Mouse (Mus musculus): ENCODE results near the gene Mgea5.
A peak's percentile ranks its signal among the peaks of the same experiment; 100 is the strongest.

The Mgea5 gene

DNA sequence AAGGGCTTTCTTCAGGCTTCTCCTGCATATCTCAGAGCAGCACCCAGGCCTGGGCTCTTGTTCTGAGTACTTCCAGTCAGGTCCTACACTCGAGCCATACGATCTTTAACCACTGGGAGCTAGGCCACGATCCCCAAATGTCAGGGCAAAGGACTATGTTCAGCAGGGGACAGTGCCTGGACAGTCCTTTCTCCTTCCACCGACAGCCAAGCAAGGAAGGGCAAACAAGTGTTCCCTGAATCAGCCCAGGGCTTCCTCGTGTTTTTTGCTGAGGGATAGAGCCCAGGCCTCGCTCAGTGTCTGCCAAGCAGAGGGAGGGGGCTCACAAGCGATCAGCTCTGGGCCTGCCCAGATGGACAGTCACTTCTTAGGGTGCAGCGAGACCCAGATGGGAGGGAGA, 53.6 kb downstream of the Mgea5 start:
- no peak for DNase-seq (ENCODE audit: low read depth, low spot score)

DNA sequence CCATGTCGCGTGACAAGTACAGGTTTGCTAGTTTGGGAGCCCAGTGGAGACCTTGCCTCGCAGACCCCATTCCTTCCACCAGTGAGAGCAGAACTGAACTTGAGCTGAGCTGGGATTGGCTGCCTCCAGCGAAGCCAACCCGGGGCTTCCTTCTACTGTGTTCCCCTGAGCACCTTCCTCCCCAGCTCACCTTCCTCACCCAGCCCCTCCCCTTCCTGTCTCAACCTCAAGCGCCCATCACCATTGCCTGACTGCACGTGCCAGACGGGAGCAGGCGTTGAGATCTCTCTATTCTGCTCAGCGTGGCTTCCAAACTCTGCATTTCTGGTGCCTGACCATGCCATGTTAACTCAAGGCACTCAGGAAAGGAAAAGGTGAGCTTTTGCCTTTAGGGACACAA, 56.4 kb downstream of the Mgea5 start:
- DNase-seq (ENCODE audit: low read depth, low spot score), result no peak

DNA sequence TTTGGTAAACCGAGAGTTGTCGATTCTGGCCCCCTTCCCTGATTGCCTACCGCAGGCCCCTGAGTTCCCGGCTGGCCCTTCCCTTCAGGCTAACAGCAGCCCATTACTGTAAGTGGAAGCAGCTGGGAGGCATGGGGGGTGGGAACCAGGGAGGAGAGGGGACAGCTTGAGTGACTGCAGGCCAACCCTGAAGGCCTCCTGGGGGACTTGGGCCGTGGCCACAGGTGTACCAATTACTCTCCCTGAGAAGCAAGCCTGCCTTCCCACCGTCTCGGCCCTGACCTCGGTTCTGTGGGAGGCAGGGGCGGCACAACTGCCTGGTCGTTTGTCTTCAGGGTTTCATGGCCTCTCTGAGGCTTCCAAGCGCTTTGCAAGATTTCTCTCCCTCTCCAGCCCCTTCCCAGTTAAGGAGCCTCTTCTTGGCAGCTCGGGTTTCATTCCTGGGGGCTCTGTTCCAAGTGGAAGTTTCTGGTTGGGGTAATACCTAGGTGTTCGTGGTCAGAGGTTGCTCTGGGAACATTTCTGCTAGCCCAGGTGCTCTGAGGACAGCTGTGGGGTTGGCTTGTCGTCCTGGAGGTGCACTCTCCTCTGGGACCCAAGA, 57.9 kb downstream of the Mgea5 start:
- DNase-seq (ENCODE audit: low read depth, low spot score), result no peak

DNA sequence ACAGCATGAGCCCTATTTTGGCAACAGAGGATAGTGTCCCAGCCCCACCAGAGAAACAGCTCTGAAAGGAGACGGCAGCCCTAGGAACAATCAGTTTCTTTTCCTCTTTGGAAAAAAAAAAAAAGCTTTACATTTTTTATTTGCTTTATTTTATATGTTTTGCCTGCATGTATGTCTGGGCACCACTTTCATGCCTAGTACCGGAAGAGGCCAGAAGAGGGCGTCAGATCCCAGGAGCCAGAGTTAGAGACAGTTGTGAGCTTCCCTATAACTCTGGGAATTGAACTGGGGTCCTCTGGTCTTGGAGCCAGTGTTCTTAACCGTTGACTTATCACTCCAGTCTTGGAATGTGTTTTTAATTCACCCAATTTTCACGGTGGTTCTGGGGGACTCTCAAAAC, 61.4 kb downstream of the Mgea5 start:
- DNase-seq (ENCODE audit: low read depth, low spot score), result no peak

DNA sequence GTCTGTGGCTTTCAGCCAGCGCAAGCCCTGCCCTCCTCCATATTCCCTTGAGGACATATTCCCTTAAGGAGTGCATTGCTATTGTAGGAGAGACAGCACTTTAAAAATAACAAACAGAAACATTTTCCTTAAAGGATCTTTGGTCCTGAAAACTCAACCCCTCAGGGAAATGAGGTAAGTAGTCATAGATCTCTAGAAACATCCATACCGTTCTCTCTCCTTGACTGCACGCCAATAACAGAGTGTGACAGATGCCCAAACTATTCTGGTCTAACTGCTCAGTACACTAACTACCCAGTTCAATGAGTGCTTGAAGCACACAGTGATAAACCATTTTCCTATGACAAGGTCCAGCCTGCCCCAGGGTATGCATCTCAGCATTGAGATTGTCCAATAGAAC, 65.4 kb downstream of the Mgea5 start:
- DNase-seq (ENCODE audit: low read depth, low spot score), result no peak

DNA sequence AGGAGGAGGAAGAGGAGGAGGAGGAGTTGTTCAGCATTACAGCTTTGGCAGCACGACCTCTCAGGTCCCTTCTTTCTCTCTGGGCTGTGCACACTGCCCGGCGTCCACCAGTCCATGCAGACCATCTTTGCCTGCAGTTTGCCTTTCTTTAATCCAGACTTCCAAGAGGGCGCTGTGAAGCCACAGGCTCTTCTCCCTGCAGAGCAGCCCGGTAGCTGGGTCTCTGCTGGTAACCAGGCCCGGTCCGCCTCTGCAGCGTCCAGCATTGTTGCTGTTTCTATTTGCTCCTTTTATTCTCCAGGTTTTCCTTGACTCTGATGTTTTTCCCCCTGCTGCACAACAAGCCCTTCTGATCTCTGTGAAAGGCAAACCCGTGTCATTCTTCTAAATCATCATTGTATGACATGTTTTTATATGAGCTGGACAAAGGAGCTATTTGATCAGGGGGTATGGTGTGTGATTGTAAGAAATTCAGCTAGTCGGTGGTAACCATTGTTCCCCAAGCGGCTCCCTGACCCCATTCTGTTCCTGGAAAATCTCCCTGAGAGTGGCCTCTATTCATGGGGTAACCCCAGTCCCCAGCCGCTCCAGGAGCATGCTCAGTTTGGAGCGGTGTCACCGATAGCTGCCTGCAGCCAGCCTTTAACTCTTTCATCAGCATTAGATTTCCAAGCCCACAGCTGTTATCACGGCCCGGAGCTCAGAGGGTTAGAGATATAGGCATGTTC, 66.0 kb downstream of the Mgea5 start:
- DNase-seq (ENCODE audit: low read depth, low spot score), result peak; percentile 50

- DNase-seq (ENCODE audit: low read depth, low spot score), result no peak
Measured at GRCm38 (mm10) chr19:45708704-45709103, 74.9 kb downstream of the Mgea5 start.

All from brain, embryonic 18.5 days (tissue).